Mouse (Mus musculus) heart, postnatal 10 days (tissue): ENCODE measurements around the gene Ovca2. TPM values are rescaled to one million over a fixed set of nuclear protein-coding genes. Genes with fewer than 3 reads are reported as not detected.
"Not testable (repeated sequence)": the region's sequence is repeated elsewhere in the genome, so short reads cannot be mapped to it uniquely, and the experiment has no call there.

Experiments used
- DNase-seq, 2 experiments: peaks; one replicate each; pipeline ENCODE4 v3.0.0; 2021
- intact Hi-C: fragments of 180-260 bp; cut with DNase I; formaldehyde crosslinking; loops from one replicate; pipeline ENCODE4 v1.15.1; 2025
- total RNA-seq, 2 experiments: library from RNA; stranded (reverse); gene quantifications; 2 replicates each; pipeline ENCODE4 v1.2.3; 2021

Gene Ovca2
- total RNA-seq, 2 experiments from 2014 or later, result 7.8 to 9.5 TPM

- no peak for DNase-seq
- intact Hi-C loops, result no loop called here
These were observed 19.3 kb upstream of the Ovca2 start for GRCm38 (mm10) chr11:75197956-75198355.

- intact Hi-C loops, result no loop called here
- DNase-seq, result no peak
These were observed 17.5 kb upstream of the Ovca2 start for GRCm38 (mm10) chr11:75196131-75196530.

- intact Hi-C loops, result loop anchor here (2.0 to 5.0 kb wide), 2 partner anchors 36 to 207 kb away; no protein-coding TSS in a partner anchor
- DNase-seq, result peak; percentile 62 to 64
These were observed 16.3 kb upstream of the Ovca2 start for GRCm38 (mm10) chr11:75194850-75195461.

- DNase-seq, result peak; percentile 57 to 63
- intact Hi-C loops, result loop anchor here (2.0 to 5.0 kb wide), 2 partner anchors 37 to 208 kb away; no protein-coding TSS in a partner anchor
These were observed 15.7 kb upstream of the Ovca2 start for GRCm38 (mm10) chr11:75194121-75194849.

GRCm38 (mm10) chr11:75193256-75194071, 14.8 kb upstream of the Ovca2 start, which contains the start of gene Rtn4rl1:
Rtn4rl1 (plus strand) TSS chr11:75193783.
- intact Hi-C loops, result loop anchor here (1.0 to 5.0 kb wide), 3 partner anchors 37 to 209 kb away; no protein-coding TSS in a partner anchor

GRCm38 (mm10) chr11:75192336-75193214, 13.9 kb upstream of the Ovca2 start:
- DNase-seq, result peak; percentile 92
- intact Hi-C loops, result loop anchor here (1.0 to 5.0 kb wide), 2 partner anchors 99 to 210 kb away; no protein-coding TSS in a partner anchor

More at GRCm38 (mm10) chr11:75193256-75194071, 14.8 kb upstream of the Ovca2 start, which contains the start of gene Rtn4rl1:
- peak; percentile 81 to 86 for DNase-seq

GRCm38 (mm10) chr11:75191841-75192240, 13.2 kb upstream of the Ovca2 start:
- DNase-seq, result no peak
- intact Hi-C loops, result loop anchor here (5.0 kb wide), 1 partner anchor 210 kb away; no protein-coding TSS in a partner anchor

- intact Hi-C loops, result loop anchor here (5.0 kb wide), 1 partner anchor 211 kb away; no protein-coding TSS in a partner anchor
- DNase-seq, result no peak
These were observed 12.3 kb upstream of the Ovca2 start, which contains the start of gene Dph1 for GRCm38 (mm10) chr11:75190905-75191441. Dph1 (minus strand) TSS chr11:75191241.

- DNase-seq, result peak; percentile 85 to 88
- intact Hi-C loops, result loop anchor here (5.0 kb wide), 1 partner anchor 212 kb away; no protein-coding TSS in a partner anchor
These were observed 11.7 kb upstream of the Ovca2 start for GRCm38 (mm10) chr11:75190371-75190724.

GRCm38 (mm10) chr11:75189713-75190370, 11.2 kb upstream of the Ovca2 start:
- DNase-seq, result peak in 1 of 2 experiments; percentile 14
- intact Hi-C loops, result loop anchor here (5.0 kb wide), 1 partner anchor 212 kb away; no protein-coding TSS in a partner anchor

GRCm38 (mm10) chr11:75184986-75185385, 6.4 kb upstream of the Ovca2 start:
- intact Hi-C loops, result no loop called here
- DNase-seq, result no peak

- DNase-seq, result no peak
- intact Hi-C loops, result no loop called here
These were observed 5.9 kb upstream of the Ovca2 start for GRCm38 (mm10) chr11:75184573-75184972.

- DNase-seq, result no peak
These were observed 5.4 kb upstream of the Ovca2 start for GRCm38 (mm10) chr11:75183917-75184570.

GRCm38 (mm10) chr11:75178011-75178410, 624 bp downstream of the Ovca2 start:
- peak in 1 of 2 experiments; percentile 16 for DNase-seq
- intact Hi-C loops, result loop anchor here (1.0 to 10.0 kb wide), 3 partner anchors 113 to 287 kb away; partner anchors contain the start of gene Tlcd2

More at GRCm38 (mm10) chr11:75183917-75184570, 5.4 kb upstream of the Ovca2 start:
- intact Hi-C loops, result no loop called here

GRCm38 (mm10) chr11:75174574-75174973, 4.1 kb downstream of the Ovca2 start:
- intact Hi-C loops, result loop anchor here (10.0 kb wide), 2 partner anchors 220 to 290 kb away; partner anchors contain the start of gene Tlcd2
- DNase-seq, result not testable (repeated sequence)

GRCm38 (mm10) chr11:75173799-75174165, 4.9 kb downstream of the Ovca2 start:
- intact Hi-C loops, result loop anchor here (10.0 kb wide), 2 partner anchors 221 to 291 kb away; partner anchors contain the start of gene Tlcd2
- DNase-seq, result no peak

- peak; percentile 84 to 91 for DNase-seq
- intact Hi-C loops, result loop anchor here (10.0 kb wide), 2 partner anchors 222 to 292 kb away; partner anchors contain the start of gene Tlcd2
These were observed 5.4 kb downstream of the Ovca2 start for GRCm38 (mm10) chr11:75173095-75173798.
